Mouse (Mus musculus): ENCODE measurements around the gene Rufy2. TPM values are rescaled to one million over a fixed set of nuclear protein-coding genes. Genes with fewer than 3 reads are reported as not detected.

Rufy2 gene
- polyA plus RNA-seq, 1 experiment, result 22.4 TPM

DNA sequence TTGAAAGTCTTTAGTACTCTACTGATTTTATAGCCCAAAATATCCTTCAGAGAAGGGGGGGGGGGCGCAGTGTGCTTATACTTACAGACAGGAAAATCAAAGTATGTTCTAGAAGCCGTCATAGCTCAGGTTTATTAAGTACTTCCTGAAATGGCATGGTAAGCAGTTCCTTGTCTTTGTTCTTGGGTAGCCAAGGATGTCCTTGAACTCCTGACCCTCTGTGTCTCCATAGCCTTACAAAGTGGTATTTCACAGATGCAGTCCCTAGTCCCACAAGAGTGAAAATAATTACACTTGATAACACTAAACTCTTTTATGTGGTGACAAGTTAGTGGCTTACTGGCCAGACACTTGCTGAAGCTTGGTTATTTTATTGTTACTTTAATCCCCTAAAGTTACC, 45.0 kb downstream of the Rufy2 start:
- TF ChIP-seq POLR2A (IDR thresholded peaks at IDR 0.05; ENCODE audit: low read depth, low read length) (no peak), CTCF (IDR thresholded peaks at IDR 0.05; ENCODE audit: borderline replicate concordance, insufficient read depth, low read length) (no peak)
- Histone ChIP-seq H3K27ac (ENCODE audit: insufficient read depth, low read length) (peak overlapping the region; percentile 96), H3K4me3 (ENCODE audit: insufficient read depth, low read length) (peak overlapping the region; percentile 25; the same call in 1 of the 2 replicates), H3K4me1 (ENCODE audit: control insufficient read depth, insufficient read depth, low read length) (no peaks in the 10 kb centered on the region)

- Histone ChIP-seq H3K4me1 (ENCODE audit: control insufficient read depth, insufficient read depth, low read length) (no peaks in the 10 kb centered on the region), H3K4me3 (ENCODE audit: insufficient read depth, low read length) (no peak overlapping the region), H3K27ac (ENCODE audit: insufficient read depth, low read length) (peak overlapping the region; percentile 96; the same call in 1 of the 2 replicates)
- TF ChIP-seq POLR2A (IDR thresholded peaks at IDR 0.05; ENCODE audit: low read depth, low read length) (no peak), CTCF (IDR thresholded peaks at IDR 0.05; ENCODE audit: borderline replicate concordance, insufficient read depth, low read length) (no peak)
Observed at GRCm38 (mm10) chr10:63025491-63026011, 45.5 kb downstream of the Rufy2 start.

DNA sequence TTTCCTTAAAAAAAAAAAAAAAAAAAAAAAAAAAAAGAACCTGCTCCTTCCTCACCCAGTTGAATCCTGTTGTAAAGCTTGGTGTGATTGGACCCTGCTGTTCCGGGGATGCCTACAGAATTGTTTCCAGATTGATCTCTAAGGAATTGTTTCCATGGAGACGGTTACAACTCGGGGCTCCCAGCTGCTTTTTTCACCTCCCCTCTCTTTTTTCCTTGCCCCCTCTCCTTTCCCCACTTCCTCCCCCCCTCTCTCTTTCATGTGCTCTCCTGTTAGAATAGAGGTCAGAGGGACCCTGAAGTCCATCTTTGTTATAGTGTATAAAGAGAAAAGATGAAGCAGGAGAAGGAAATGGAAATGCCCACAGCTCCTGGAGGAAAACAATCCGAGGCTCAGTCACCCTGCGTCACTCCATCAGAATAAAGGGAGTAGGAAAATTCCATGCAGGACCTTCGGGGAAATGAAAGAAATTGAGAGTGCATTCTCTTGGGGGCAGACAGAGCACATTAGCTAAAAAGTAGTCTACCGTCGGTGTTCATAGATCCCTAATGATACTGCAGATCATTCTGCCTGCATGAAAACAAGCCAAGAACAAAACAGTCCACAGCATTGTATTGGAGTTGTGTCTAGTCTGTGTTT, 46.3 kb downstream of the Rufy2 start:
- Histone ChIP-seq H3K4me3 (ENCODE audit: insufficient read depth, low read length) (no peak overlapping the region), H3K4me1 (ENCODE audit: control insufficient read depth, insufficient read depth, low read length) (no peaks in the 10 kb centered on the region), H3K27ac (ENCODE audit: insufficient read depth, low read length) (no peak overlapping the region)
- TF ChIP-seq POLR2A (IDR thresholded peaks at IDR 0.05; ENCODE audit: low read depth, low read length) (no peak), CTCF (IDR thresholded peaks at IDR 0.05; ENCODE audit: borderline replicate concordance, insufficient read depth, low read length) (no peak)

GRCm38 (mm10) chr10:63026795-63027160, 46.8 kb downstream of the Rufy2 start:
- H3K4me3 ChIP-seq (ENCODE audit: insufficient read depth, low read length), result no peak overlapping the region
- TF ChIP-seq CTCF (IDR thresholded peaks at IDR 0.05; ENCODE audit: borderline replicate concordance, insufficient read depth, low read length), result no peak
- no peak for TF ChIP-seq POLR2A (IDR thresholded peaks at IDR 0.05; ENCODE audit: low read depth, low read length)
- no peak overlapping the region for H3K27ac ChIP-seq (ENCODE audit: insufficient read depth, low read length)
- H3K4me1 ChIP-seq (ENCODE audit: control insufficient read depth, insufficient read depth, low read length), result no peaks in the 10 kb centered on the region

DNA sequence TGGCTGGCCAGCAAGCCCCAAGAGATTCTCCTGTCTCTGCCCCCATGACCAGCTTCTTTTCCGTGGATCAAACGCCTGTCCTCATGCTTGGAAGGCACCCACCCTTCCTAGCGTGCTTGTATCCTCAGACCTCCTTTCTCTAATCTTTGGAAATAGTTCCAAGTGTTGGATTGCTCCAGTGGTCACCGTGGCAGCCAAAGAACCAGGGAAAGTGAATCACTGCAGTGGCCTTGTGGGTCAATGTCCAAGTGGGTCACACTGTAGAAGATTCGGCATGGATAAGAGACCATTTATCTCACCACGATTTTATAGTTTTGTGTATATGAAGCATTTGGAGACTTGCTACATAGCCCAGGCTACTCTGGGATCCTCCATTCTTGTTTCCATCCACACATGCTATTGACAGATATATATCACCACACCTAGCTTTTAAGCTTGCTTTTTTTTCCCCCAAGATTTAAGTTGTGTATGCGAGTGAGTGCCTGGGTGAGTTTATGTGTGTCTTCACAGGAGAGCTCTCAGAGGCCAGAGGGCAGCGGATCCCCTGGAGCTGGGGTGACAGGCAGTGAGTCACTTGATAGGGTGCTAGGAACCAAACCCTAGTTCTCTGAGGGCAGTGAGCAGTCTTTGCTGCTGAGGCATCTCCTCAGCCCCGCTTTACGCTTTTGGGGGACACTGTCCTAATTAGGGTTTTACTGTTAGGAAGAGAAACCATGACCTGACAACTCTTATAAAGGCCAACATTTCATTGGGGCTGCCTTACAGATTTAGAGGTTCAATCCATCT, 47.5 kb downstream of the Rufy2 start:
- Histone ChIP-seq H3K27ac (ENCODE audit: insufficient read depth, low read length) (no peak overlapping the region), H3K4me1 (ENCODE audit: control insufficient read depth, insufficient read depth, low read length) (no peaks in the 10 kb centered on the region)
- no peak for TF ChIP-seq CTCF (IDR thresholded peaks at IDR 0.05; ENCODE audit: borderline replicate concordance, insufficient read depth, low read length)
- TF ChIP-seq POLR2A (IDR thresholded peaks at IDR 0.05; ENCODE audit: low read depth, low read length), result no peak

DNA sequence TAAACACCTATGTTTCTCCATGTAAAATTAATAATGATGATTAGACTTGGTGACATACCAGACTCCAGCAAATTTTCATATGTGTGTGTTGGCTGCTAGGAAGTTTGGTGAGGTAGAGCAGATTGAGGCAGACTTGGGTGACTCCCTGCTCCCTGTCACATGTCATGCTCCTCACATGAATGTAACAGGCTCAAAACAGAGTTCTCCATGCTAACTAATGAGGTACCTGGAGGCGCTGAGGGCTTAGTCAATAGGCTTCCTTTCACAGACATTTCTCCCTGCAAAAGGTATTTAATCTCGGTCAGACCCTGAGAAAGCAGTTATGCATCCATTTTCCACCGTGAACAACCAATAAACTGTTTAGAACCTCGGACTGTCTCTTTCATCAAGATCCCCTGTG, 48.4 kb downstream of the Rufy2 start:
- H3K27ac ChIP-seq (ENCODE audit: insufficient read depth, low read length), result no peak overlapping the region
- H3K4me3 ChIP-seq (ENCODE audit: insufficient read depth, low read length), result no peak overlapping the region
- TF ChIP-seq POLR2A (IDR thresholded peaks at IDR 0.05; ENCODE audit: low read depth, low read length), result no peak
- TF ChIP-seq CTCF (IDR thresholded peaks at IDR 0.05; ENCODE audit: borderline replicate concordance, insufficient read depth, low read length), result no peak
- no peaks in the 10 kb centered on the region for H3K4me1 ChIP-seq (ENCODE audit: control insufficient read depth, insufficient read depth, low read length)

More for the DNA sequence above, 47.5 kb downstream of the Rufy2 start:
- no peak overlapping the region for H3K4me3 ChIP-seq (ENCODE audit: insufficient read depth, low read length)

DNA sequence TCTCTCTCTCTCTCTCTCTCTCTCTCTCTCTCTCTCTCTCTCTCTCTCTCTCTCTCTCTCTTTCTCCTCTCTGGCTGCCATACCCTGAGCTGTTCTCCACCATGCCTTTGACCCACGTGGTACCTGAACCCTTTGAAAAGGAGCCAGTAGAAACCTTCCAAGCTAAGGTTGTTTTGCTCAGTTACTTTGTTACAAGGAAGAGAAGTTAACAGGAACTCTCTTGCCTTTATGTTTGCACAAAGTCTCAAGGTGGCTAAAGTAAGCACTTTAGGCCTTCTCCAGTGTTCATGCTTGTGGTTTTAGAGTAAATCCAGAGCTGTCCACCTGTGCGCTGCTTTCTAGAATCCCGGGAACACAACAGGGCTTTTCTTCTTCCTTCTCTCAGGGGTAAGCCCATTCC, 52.2 kb downstream of the Rufy2 start:
- TF ChIP-seq CTCF (IDR thresholded peaks at IDR 0.05; ENCODE audit: borderline replicate concordance, insufficient read depth, low read length) (no peak), POLR2A (IDR thresholded peaks at IDR 0.05; ENCODE audit: low read depth, low read length) (no peak)
- no peaks in the 10 kb centered on the region for H3K4me1 ChIP-seq (ENCODE audit: control insufficient read depth, insufficient read depth, low read length)
- no peak overlapping the region for H3K4me3 ChIP-seq (ENCODE audit: insufficient read depth, low read length)
- no peak overlapping the region for H3K27ac ChIP-seq (ENCODE audit: insufficient read depth, low read length)

DNA sequence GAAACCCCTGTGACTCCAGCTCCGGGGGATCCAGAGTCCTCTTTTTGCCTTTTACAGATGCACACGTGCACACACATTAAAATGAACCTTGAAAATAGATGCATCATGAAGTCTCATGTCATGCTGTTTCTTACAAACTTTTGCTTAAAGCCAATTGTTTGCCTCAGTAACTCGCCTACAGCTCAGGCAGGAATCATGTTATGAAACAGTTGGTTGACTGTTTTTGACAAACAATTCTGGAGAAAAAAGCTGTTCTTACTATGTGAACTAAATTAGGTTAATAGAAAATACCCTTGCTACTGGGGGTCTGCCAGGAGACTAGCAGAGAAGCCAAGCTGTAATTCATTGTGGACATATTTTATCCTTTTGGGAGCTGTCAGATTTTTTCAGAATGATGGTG, 52.9 kb downstream of the Rufy2 start:
- TF ChIP-seq POLR2A (IDR thresholded peaks at IDR 0.05; ENCODE audit: low read depth, low read length) (no peak), CTCF (IDR thresholded peaks at IDR 0.05; ENCODE audit: borderline replicate concordance, insufficient read depth, low read length) (no peak)
- Histone ChIP-seq H3K27ac (ENCODE audit: insufficient read depth, low read length) (no peak overlapping the region), H3K4me1 (ENCODE audit: control insufficient read depth, insufficient read depth, low read length) (no peaks in the 10 kb centered on the region), H3K4me3 (ENCODE audit: insufficient read depth, low read length) (no peak overlapping the region)

GRCm38 (mm10) chr10:63038571-63039320, 58.7 kb downstream of the Rufy2 start:
- Histone ChIP-seq H3K4me1 (ENCODE audit: control insufficient read depth, insufficient read depth, low read length) (no peaks in the 10 kb centered on the region), H3K27ac (ENCODE audit: insufficient read depth, low read length) (no peak overlapping the region), H3K4me3 (ENCODE audit: insufficient read depth, low read length) (no peak overlapping the region)
- TF ChIP-seq POLR2A (IDR thresholded peaks at IDR 0.05; ENCODE audit: low read depth, low read length) (no peak), CTCF (IDR thresholded peaks at IDR 0.05; ENCODE audit: borderline replicate concordance, insufficient read depth, low read length) (no peak)
